Mouse (Mus musculus) midbrain, postnatal 0 days (tissue): ENCODE measurements at regions not wholly inside any gene's neighbourhood (a gene's known extent, or its start where the extent isn't known, plus 50 kb on each side); places are given as distances from the start of the nearest gene placed in this dataset.
"Not testable (repeated sequence)": the region's sequence is repeated elsewhere in the genome, so short reads cannot be mapped to it uniquely, and the experiment has no call there.

Experiments used
- ATAC-seq: fragments of 200-750 bp; cut with Nextera tagmentation; 2 replicates; pipeline ENCODE4 v1.8.0; 2017; ENCODE audit warnings: moderate number of reproducible peaks, mild to moderate bottlenecking, moderate TSS enrichment, moderate library complexity; ENCODE audit not compliant: low FRiP score
- DNase-seq: peaks from one replicate; pipeline ENCODE4 v3.0.0-alpha.2; 2015; ENCODE audit warnings: low spot score
- H3K27ac ChIP-seq: fragments of 300-500 bp; sonication (generic); 2 replicates; pipeline ENCODE4 v1.5.1; 2014; ENCODE audit warnings: low read depth, mild to moderate bottlenecking, low read length, mixed read lengths
- H3K27me3 ChIP-seq: fragments of 300-500 bp; sonication (generic); 2 replicates; pipeline ENCODE4 v1.6.1; 2014; ENCODE audit warnings: low read length, control low read depth, mixed read lengths; ENCODE audit not compliant: insufficient read depth
- H3K36me3 ChIP-seq: fragments of 300-500 bp; sonication (generic); 2 replicates; pipeline ENCODE4 v1.6.1; 2014; ENCODE audit warnings: low read length, control low read depth, mixed read lengths; ENCODE audit not compliant: insufficient read depth
- H3K4me1 ChIP-seq: fragments of 300-500 bp; sonication (generic); 2 replicates; pipeline ENCODE4 v1.6.1; 2014; ENCODE audit warnings: mild to moderate bottlenecking, control low read depth, antibody characterized with exemption, low read length, mixed read lengths; ENCODE audit not compliant: insufficient read depth
- H3K4me2 ChIP-seq: fragments of 300-500 bp; sonication (generic); 2 replicates; pipeline ENCODE4 v1.6.1; 2014; ENCODE audit warnings: low read depth, mild to moderate bottlenecking, low read length, mixed read lengths; ENCODE audit not compliant: poor library complexity, severe bottlenecking
- H3K4me3 ChIP-seq: fragments of 300-500 bp; sonication (generic); 2 replicates; pipeline ENCODE4 v1.5.1; 2014; ENCODE audit warnings: low read depth, mild to moderate bottlenecking, low read length, moderate library complexity
- H3K9ac ChIP-seq: fragments of 300-500 bp; sonication (generic); replicated peaks from 2 replicates; pipeline ENCODE4 v1.6.1; 2014; ENCODE audit warnings: mild to moderate bottlenecking, low read length, moderate library complexity, mixed read lengths; ENCODE audit not compliant: poor library complexity, severe bottlenecking
- H3K9me3 ChIP-seq: fragments of 300-500 bp; sonication (generic); 2 replicates; pipeline ENCODE4 v1.6.1; 2016; ENCODE audit warnings: low read length, control low read depth
- WGBS: fragments of 180-500 bp; shearing (Covaris S2); extraction: QIAGEN DNeasy Blood & Tissue Kit; methylation state at CpG from one replicate; pipeline ENCODE4 v1.1.7; 2014; 5-methylcytosine and 5-hydroxymethylcytosine counted together

DNA sequence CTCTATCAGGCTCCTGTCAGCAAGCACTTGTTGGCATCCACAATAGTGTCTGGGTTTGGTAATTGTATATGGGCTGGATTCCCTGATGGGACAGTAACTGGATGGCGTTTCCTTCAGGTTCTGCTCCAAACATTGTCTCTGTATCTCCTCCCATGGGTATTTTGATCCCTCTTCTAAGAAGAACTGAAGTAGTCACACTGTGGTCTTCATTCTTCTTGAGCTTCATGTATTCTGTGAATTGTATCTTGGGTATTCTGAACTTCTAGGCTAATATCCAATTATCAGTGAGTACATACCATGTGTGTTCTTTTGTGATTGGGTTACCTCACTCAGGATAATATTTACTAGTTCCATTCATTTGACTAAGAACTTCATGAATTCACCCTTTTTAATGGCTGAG, 119.2 kb upstream of the Gm21119 start:
- H3K27me3 ChIP-seq, H3K4me3 ChIP-seq, H3K4me1 ChIP-seq, ATAC-seq, H3K9ac ChIP-seq, H3K27ac ChIP-seq, DNase-seq, H3K4me2 ChIP-seq, H3K9me3 ChIP-seq, H3K36me3 ChIP-seq: not testable (repeated sequence)
- no CpG with 5 or more reads among the region's 1 CpGs for WGBS

- H3K4me1 ChIP-seq, H3K4me3 ChIP-seq, H3K4me2 ChIP-seq, H3K27me3 ChIP-seq, H3K9me3 ChIP-seq, H3K36me3 ChIP-seq, ATAC-seq, H3K27ac ChIP-seq, H3K9ac ChIP-seq, DNase-seq: not testable (repeated sequence)
- WGBS = 78% methylated on average over 1 of the region's 1 CpGs
Observed at GRCm38 (mm10) chr8:20513920-20514319, 100.8 kb upstream of the Gm21119 start.

- H3K36me3 ChIP-seq, H3K4me3 ChIP-seq, H3K4me2 ChIP-seq, H3K27me3 ChIP-seq, H3K9me3 ChIP-seq, ATAC-seq, H3K9ac ChIP-seq, DNase-seq, H3K27ac ChIP-seq, H3K4me1 ChIP-seq: not testable (repeated sequence)
- WGBS = 67% methylated on average over 2 of the region's 3 CpGs
Observed at GRCm38 (mm10) chr8:20516324-20516830, 98.3 kb upstream of the Gm21119 start.

DNA sequence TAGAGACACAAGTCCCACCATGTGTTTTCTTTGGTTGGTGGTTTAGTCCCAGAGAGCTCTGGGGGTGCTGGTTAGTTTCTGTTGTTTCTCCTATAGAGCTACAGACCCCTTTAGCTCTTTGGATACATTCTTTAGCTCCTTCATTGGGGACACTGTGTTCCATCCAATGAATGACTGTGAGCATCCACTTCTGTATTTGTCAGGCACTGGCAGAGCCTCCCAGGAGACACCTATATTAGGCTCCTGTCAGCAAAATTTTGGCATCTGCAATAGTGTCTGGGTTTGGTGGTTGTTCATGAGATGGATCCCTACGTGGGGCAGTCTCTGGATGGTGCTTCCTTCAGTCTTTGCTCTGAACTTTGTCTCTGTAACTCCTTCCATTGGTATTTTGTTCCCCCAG, 97.2 kb upstream of the Gm21119 start:
- not testable (repeated sequence) for H3K4me2 ChIP-seq, ATAC-seq, H3K9me3 ChIP-seq, H3K4me1 ChIP-seq, DNase-seq, H3K4me3 ChIP-seq, H3K27ac ChIP-seq, H3K36me3 ChIP-seq, H3K9ac ChIP-seq, H3K27me3 ChIP-seq
- WGBS = 19% methylated on average over 1 of the region's 1 CpGs

DNA sequence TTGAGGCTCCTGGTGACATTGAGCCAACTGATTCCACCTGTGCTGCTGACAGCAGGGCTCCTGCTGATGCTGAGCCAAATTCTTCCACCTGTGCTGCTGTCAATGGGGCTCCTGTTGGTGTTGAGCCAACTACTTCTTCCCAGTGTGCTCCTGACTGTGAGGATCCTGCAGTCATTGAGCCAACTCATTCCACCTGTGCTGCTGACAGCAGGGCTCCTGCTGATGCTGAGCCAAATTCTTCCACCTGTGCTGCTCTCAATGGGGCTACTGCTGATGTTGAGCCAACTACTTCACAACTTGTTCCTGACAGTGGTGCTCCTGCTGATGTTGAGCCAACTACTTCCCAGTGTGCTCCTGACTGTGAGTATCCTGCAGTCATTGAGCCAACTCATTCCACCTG, 90.2 kb upstream of the Gm21119 start:
- H3K27ac ChIP-seq, H3K9ac ChIP-seq, H3K4me3 ChIP-seq, DNase-seq, H3K4me1 ChIP-seq, ATAC-seq, H3K4me2 ChIP-seq, H3K27me3 ChIP-seq, H3K9me3 ChIP-seq, H3K36me3 ChIP-seq: not testable (repeated sequence)

- DNase-seq, H3K27ac ChIP-seq, H3K4me2 ChIP-seq, H3K36me3 ChIP-seq, H3K4me1 ChIP-seq, H3K9ac ChIP-seq, H3K27me3 ChIP-seq, ATAC-seq, H3K4me3 ChIP-seq, H3K9me3 ChIP-seq: not testable (repeated sequence)
- no CpG with 5 or more reads among the region's 1 CpGs for WGBS
Observed at GRCm38 (mm10) chr8:20529048-20529447, 85.7 kb upstream of the Gm21119 start.

DNA sequence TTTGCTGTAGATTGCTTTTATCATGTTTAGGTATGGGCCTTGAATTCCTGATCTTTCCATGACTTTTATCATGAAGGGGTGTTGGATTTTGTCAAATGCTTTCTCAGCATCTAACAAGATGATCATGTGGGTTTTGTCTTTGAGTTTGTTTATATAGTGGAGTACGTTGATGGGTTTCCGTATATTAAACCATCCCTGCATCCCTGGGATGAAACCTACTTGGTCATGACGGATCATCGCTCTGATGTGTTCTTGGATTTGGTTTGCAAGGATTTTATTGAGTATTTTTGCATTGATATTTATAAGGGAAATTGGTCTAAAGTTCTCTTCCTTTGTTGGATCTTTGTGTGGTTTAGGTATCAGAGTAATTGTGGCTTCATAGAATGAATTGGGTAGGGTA, 75.7 kb upstream of the Gm21119 start:
- not testable (repeated sequence) for H3K27ac ChIP-seq, H3K9me3 ChIP-seq, H3K9ac ChIP-seq, H3K4me1 ChIP-seq, H3K4me3 ChIP-seq, H3K4me2 ChIP-seq, H3K27me3 ChIP-seq, H3K36me3 ChIP-seq, DNase-seq, ATAC-seq
- 94% methylated on average over 4 of the region's 4 CpGs for WGBS

- 86% methylated on average over 2 of the region's 2 CpGs for WGBS
- not testable (repeated sequence) for H3K4me3 ChIP-seq, H3K9ac ChIP-seq
Observed at GRCm38 (mm10) chr8:20544084-20544483, 70.6 kb upstream of the Gm21119 start.

DNA sequence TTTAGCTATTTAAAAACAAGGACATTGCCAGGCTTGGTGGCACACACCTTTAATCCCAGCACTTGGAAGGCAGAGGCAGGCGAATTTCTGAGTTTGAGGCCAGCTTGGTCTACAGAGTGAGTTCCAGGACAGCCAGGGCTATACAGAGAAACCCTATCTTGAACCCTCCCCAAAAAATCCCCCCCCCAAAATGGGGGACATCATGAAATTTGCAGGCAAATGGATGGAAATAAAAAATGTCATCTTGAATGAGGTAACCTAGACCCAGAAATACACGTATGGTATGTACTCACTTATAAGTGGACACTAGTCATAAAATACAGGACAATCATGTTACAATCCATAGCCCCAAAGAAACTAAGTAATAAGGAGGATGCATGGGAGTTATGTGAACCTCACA, 69.4 kb upstream of the Gm21119 start:
- not testable (repeated sequence) for H3K4me2 ChIP-seq, DNase-seq, H3K27me3 ChIP-seq, ATAC-seq, H3K27ac ChIP-seq, H3K4me1 ChIP-seq, H3K4me3 ChIP-seq, H3K36me3 ChIP-seq, H3K9ac ChIP-seq, H3K9me3 ChIP-seq
- no CpG with 5 or more reads among the region's 2 CpGs for WGBS

More at GRCm38 (mm10) chr8:20544084-20544483, 70.6 kb upstream of the Gm21119 start:
- H3K27me3 ChIP-seq, H3K9me3 ChIP-seq, DNase-seq, H3K4me1 ChIP-seq, H3K36me3 ChIP-seq, H3K27ac ChIP-seq, ATAC-seq, H3K4me2 ChIP-seq: not testable (repeated sequence)
